Mouse (Mus musculus) layer of hippocampus, adult 6 months (tissue): ENCODE data around the gene Gm14435. TPM values are rescaled to one million over a fixed set of nuclear protein-coding genes. Genes with fewer than 3 reads are reported as not detected.

Experiments
- long read RNA-seq, 2 experiments: library from polyadenylated mRNA; unstranded; transcript quantifications; one replicate each; pipeline ENCODE4 v2.0.0; 2019 to 2020
- polyA plus RNA-seq: library from polyadenylated mRNA; unstranded; fragments of <200 nt; fragmentation: Nextera tagmentation; gene quantifications from 2 replicates; pipeline ENCODE4 v1.2.3, GENCODE M21; 2021

The Gm14435 gene
- polyA plus RNA-seq, result 12.1 and 16.6 TPM in 2 replicates
- long read RNA-seq, experiment 1, transcript Gm14435-202 (3 exons, 1,127 nt), result major isoform, 7 of 8 reads
- long read RNA-seq, experiment 1, partial matches to known transcripts, result 0 of 8 reads
- long read RNA-seq, experiment 1, other reads (novel, unspliced or antisense), result 1 of 8 reads
- long read RNA-seq, experiment 2, transcript Gm14435-202 (3 exons, 1,127 nt), result major isoform, 10 of 13 reads
- long read RNA-seq, experiment 2, partial matches to known transcripts, result 0 of 13 reads
- long read RNA-seq, experiment 2, other reads (novel, unspliced or antisense), result 3 of 13 reads

GRCm38 (mm10) chr2:176423294-176423693 is at the start of gene Gm14435:
Gene Gm14435 (plus strand): TSS chr2:176423594.

Other genes with a start within 250 kb of the Gm14435 start
- 5.3 and 12.0 TPM in 2 replicates for gene 2210418O10Rik, start 197.0 kb upstream of the Gm14435 start, polyA plus RNA-seq
- gene Gm11009, start 104.1 kb upstream of the Gm14435 start, polyA plus RNA-seq, result not detected in 2 replicates
- gene Gm14434, start 63.2 kb downstream of the Gm14435 start, polyA plus RNA-seq, result 26.3 and 39.0 TPM in 2 replicates
- not detected in 2 replicates for gene Zfp967, start 97.5 kb downstream of the Gm14435 start, polyA plus RNA-seq
- 29.2 and 39.7 TPM in 2 replicates for gene Gm14308, start 212.8 kb downstream of the Gm14435 start, polyA plus RNA-seq
- 9.5 and 9.6 TPM in 2 replicates for gene Zfp973, start 246.9 kb downstream of the Gm14435 start, polyA plus RNA-seq